Mouse (Mus musculus): Measurements from ENCODE around the gene Gm10642.

The Gm10642 gene

DNA sequence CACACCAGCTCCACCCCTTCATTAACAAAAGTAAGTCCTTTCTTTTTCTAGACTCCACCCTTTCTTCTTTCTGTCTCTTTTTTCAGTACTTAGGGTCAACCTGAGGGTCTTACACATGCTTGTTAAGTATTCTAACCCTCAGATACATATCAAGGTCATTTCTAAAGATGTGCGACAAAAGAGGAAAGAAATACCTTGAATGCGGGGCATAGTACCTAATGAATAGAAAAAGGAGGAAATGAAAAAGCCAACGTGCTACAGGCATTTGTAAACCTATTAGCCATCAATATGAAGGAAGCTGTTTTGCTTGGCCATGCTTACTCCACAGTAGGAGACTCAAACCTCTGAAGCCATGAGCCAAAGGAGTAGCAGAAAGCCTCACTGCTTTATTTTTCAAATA is 33.9 kb downstream of the Gm10642 start:
- no peaks in the 10 kb centered on the region for H3K27me3 ChIP-seq (ENCODE audit: control insufficient read depth, insufficient read depth, low read length, poor library complexity, severe bottlenecking)
- no peaks in the 10 kb centered on the region for H3K36me3 ChIP-seq (ENCODE audit: control insufficient read depth, insufficient read depth, low read length, poor library complexity, severe bottlenecking)
- DNase-seq (ENCODE audit: low read depth, low spot score) = peak; percentile 44

DNA sequence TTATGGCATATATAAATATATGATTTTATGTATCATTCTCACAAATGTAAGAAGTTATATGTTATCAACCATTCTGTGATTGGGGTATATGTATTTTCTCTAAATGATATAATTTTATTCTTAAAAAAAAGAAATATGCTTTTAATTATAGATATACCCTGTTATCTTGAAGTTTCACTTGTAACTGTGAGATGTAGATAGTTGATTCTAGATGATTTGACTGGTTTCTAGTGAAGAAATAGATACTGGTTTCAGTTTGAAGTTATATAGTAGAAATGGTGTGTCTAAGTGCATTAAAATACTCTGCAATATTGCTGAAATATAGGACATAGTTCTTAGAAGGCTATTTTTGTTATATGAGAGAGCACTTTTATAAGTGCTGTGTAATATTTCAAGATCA is 34.5 kb downstream of the Gm10642 start:
- no peak for DNase-seq (ENCODE audit: low read depth, low spot score)
- Histone ChIP-seq H3K36me3 (ENCODE audit: control insufficient read depth, insufficient read depth, low read length, poor library complexity, severe bottlenecking) (no peaks in the 10 kb centered on the region), H3K27me3 (ENCODE audit: control insufficient read depth, insufficient read depth, low read length, poor library complexity, severe bottlenecking) (no peaks in the 10 kb centered on the region)

DNA sequence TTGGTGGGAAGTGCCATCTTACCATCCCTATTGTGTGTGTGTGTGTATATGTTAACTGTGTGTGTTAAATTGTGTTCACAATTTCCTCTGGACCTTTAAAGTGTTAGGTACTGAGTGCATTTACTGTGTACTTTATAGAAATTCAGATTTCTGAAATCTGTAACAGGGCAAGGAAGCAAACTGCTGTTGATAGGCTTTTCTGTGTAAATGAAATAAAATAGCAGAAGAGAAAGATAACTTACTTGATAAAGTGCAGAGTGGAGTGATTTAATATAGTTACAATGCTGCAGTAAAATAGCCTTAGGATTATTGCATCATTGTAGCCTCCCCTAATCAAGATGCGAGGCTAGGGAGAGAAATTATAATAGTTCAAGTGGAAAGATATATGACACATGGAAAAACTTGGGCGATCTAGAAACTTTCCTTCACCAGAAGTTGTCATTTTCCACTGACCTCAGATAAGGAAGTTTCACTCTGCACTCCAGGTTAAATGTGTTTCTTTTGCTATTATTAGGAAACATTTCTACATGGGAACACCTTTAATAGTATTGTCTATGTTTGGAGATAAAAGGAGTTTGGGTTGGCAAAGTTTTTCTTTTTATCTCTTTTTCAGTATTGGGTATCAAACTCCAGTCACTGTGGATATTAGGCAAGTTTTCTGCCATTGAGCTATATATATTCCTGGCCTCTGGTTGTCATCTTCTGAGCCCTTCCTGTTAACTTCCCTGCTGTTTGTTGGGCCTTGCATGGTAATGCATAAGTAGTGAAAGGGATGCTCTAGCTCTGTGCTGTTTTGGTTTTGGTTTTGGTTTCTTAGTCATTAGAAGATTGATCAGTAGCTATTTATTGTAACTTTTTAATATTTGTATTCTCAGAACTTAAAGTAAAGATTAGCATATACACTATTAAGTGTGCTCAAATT is 36.0 kb downstream of the Gm10642 start:
- Histone ChIP-seq H3K27me3 (ENCODE audit: control insufficient read depth, insufficient read depth, low read length, poor library complexity, severe bottlenecking) (no peaks in the 10 kb centered on the region), H3K36me3 (ENCODE audit: control insufficient read depth, insufficient read depth, low read length, poor library complexity, severe bottlenecking) (no peaks in the 10 kb centered on the region)
- DNase-seq (ENCODE audit: low read depth, low spot score) = peak; percentile 54

DNA sequence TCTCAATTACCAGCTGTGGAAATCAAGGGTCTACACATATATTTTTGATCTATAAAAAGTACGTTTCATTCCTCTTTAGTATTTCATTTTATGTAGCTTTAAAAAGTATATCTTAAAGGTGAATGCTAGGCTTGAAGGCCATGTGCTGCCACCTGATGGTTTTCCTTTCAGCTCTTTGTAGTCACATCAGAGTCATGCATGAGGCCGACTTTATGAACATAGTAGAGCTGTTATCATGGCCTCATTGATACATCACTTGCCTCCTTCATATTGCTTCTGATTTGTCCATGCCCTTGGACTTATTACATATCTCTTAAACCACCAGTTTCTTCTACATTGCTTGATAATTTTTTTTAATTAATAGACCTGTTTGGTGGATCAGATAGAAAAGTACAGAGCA is 39.7 kb downstream of the Gm10642 start:
- H3K27me3 ChIP-seq (ENCODE audit: control insufficient read depth, insufficient read depth, low read length, poor library complexity, severe bottlenecking) = no peaks in the 10 kb centered on the region
- H3K36me3 ChIP-seq (ENCODE audit: control insufficient read depth, insufficient read depth, low read length, poor library complexity, severe bottlenecking) = no peaks in the 10 kb centered on the region
- peak; percentile 37 for DNase-seq (ENCODE audit: low read depth, low spot score)

DNA sequence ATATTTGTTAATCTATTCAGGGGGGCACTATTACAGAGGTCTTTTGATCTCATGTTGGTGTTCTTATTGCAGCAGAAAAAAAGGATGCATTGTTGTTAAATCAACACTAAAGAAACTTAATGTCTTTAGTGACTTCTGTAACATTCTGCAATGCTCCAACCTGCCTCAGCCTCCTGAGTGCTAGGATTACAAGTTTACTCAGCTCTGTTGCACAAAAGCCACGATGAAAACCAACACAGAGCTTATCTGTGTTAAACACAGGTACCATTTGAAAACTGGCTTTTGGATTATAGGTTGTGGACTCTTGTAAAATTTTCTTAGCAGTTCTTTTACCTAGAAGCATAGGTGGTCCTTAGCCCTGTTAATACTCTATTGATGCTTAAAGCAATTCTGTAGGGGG is 42.0 kb downstream of the Gm10642 start:
- no peak for DNase-seq (ENCODE audit: low read depth, low spot score)
- no peaks in the 10 kb centered on the region for H3K36me3 ChIP-seq (ENCODE audit: control insufficient read depth, insufficient read depth, low read length, poor library complexity, severe bottlenecking)
- H3K27me3 ChIP-seq (ENCODE audit: control insufficient read depth, insufficient read depth, low read length, poor library complexity, severe bottlenecking) = no peaks in the 10 kb centered on the region

DNA sequence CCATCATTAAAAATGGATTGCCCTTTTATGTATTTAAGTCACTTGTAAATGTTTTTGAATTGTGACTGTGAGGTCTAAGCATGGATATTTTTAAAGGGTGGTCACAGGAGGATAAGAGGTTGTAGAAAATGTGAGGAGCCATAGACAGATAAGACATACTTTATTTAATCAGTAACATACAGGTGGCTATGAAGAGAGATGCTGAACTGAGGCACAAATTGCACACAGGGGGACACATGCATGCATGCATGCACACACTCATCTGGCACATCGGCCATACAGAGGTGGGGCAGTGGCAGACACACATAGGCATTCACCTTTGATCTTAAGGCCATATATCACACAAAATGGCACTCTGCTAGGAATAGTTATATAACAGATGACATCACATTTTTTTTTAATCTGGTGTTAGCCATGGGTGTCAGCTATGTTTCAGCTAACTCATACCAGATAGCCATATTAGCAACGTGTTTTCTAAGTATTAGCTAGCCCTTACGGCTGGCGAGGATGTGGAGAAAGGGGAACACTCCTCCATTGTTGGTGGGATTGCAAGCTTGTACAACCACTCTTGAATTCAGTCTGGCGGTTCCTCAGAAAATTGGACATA is 47.6 kb downstream of the Gm10642 start:
- no peaks in the 10 kb centered on the region for H3K27me3 ChIP-seq (ENCODE audit: control insufficient read depth, insufficient read depth, low read length, poor library complexity, severe bottlenecking)
- DNase-seq (ENCODE audit: low read depth, low spot score) = no peak
- H3K36me3 ChIP-seq (ENCODE audit: control insufficient read depth, insufficient read depth, low read length, poor library complexity, severe bottlenecking) = no peaks in the 10 kb centered on the region

DNA sequence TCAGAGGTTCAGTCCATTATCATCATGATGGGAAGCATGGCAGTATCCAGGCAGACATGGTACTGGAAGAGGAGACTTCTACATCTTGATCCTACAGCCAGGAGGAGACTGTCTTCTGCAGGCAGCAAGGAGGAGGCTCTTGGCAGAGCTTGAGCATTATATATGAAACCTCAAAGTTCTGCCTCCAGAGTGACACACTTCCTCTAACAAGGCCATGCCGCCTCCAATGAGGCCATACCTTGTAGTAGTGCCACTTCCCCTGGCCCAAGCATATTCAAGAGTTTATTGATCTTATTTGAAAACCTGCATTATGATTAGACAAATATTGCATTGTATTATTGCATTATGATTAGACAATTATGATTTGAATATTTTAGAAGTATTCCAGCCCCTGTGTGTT is 50.4 kb downstream of the Gm10642 start:
- H3K36me3 ChIP-seq (ENCODE audit: control insufficient read depth, insufficient read depth, low read length, poor library complexity, severe bottlenecking) = no peaks in the 10 kb centered on the region
- no peaks in the 10 kb centered on the region for H3K27me3 ChIP-seq (ENCODE audit: control insufficient read depth, insufficient read depth, low read length, poor library complexity, severe bottlenecking)
- peak; percentile 28 for DNase-seq (ENCODE audit: low read depth, low spot score)

All from splenic B cell, adult 2 months (primary cell).